Mouse (Mus musculus): Measurements from ENCODE around the gene Mcrip2. TPM values are rescaled to one million over a fixed set of nuclear protein-coding genes. Genes with fewer than 3 reads are reported as not detected.
A peak's percentile ranks its signal among the peaks of the same experiment; 100 is the strongest.

Mcrip2 gene
- total RNA-seq, 2 experiments from 2014 or later = 261 to 270 TPM

DNA sequence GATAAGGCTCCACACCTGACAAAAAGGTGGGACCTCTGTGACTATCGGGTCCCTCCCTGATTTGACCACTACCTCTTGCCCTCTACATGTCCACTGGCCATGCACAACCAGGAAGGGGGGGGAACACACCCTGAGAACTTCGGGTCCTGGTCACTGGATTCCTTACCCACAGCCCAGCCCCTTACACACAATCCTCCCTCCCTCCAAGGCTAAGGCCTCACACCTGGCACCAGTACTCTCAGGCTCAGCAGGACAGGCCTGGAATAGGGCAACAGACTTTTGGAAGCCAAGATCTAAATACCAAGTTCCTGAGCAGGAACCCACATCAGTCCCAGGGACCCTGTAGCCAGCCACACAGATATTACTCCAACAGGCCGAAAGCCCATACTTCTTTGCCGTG lies 29.7 kb downstream of the Mcrip2 start:
- intact Hi-C loops (cut with DNase I) = no loop called here
- no peak for DNase-seq (ENCODE audit: low spot score)

DNA sequence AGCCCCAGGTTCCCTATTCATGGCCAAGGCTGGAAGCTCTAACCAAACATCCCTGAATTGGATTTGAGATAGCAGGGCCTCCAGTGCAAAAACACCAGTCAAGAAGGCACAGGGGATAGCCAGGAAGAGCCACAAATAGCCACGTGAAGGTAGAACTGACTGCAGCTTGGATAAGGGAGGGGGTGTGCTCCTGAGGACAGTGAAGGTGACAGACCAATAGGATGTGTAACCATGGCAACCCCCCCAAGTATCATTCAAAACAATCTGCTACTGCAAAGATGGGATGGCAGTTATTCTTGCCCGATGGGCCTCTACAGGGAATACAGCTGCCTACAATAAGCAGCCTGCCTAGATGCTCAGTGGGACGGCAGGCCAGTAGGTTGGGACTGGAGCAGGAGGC lies 31.0 kb downstream of the Mcrip2 start:
- DNase-seq (ENCODE audit: low spot score) = no peak
- intact Hi-C loops (cut with DNase I) = no loop called here

DNA sequence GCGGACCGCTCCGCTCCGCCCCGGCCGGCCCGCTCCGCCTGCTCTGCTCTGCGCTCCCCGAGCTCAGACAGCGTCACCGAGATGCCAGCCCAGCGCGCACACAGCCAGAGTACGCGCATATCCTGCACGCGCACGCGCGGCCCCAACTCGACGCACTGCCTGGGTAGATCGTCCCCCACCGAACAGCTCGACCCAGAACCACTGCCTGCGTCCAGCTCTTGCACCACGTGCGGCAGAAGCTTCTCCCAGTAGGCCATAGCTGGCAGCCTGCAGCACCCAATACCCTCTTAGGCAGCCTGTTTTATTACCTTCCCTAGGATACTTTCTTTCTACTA lies 31.5 kb downstream of the Mcrip2 start, which contains the start of gene Rhbdl1:
Rhbdl1 (minus strand) TSS at position 220 of the 335 bp plus-strand sequence.
- intact Hi-C loops (cut with DNase I) = no loop called here
- DNase-seq (ENCODE audit: low spot score) = peak; percentile 51

DNA sequence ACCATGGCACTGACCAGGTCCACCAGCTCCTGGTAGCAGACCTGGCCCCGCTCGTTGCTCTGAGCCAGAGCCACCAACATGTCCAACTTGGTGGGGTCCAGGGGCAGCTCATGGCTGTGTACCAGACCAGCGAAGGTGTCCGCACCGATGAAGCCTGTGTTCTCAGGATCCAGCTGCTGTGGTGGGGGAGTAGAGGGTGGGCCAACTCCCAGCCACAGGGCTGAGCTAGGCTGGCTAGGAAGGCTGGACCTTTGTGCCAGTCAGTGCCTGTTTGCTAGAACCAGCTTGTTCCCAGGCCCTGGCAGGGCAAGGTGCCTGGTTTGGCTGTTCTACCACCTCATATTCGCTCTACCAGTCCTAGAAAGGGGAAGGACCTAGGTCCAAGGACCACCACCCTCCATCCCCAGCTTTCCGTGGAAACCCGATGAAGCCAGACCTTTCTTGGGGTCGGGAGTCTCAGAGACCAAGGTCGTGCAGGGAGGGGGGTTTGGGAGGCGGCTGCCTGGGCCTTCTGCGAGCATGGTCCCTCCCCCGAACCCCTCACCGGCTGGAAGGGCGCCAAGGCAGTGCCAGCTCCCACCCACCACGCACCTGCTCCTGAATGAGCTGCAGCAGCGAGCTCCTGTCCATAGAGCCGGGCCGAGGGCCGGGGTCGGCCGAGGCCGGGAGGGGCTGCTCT lies 32.0 kb downstream of the Mcrip2 start:
- DNase-seq (ENCODE audit: low spot score) = no peak
- intact Hi-C loops (cut with DNase I) = no loop called here

DNA sequence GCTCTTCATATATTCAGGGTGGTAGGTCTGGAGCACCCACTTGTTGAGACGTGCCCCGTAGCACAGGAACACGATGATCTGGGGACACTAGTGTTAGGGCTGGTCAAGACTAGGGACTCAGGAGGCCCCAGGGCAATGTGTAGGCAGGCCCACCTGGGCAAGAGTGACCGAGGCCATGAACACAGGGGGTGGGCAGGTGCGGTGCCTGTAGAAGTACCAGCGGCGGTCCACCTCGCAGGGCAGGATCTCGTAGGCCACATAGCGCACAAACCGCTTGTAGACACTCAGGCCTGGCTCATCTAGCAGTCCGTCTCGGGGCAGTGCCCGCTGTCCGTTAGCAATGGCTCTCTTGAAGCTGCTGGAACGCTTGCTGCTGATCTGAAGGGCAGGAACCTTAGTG lies 32.7 kb downstream of the Mcrip2 start:
- intact Hi-C loops (cut with DNase I) = no loop called here

DNA sequence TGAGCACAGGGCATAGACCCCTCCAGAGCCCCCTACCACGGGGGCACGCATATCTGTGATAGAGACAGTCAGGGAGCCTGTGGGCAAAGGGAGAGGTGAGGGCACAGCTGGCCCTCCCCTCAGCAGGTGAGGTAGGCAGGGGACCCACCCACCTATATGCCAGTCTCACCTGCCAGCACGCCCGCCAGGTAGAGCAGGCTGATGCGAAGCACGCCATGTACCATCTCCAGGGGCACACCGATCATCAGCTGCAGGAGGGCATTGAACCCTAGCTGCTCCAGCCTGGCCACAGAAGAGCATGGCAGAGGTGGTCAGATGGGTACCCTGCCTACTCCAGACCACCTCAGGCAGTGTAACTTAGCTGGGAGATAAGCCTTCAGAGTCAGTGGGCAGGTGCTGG lies 33.3 kb downstream of the Mcrip2 start:
- no peak for DNase-seq (ENCODE audit: low spot score)

More for the DNA sequence above, 32.7 kb downstream of the Mcrip2 start:
- DNase-seq (ENCODE audit: low spot score) = no peak

DNA sequence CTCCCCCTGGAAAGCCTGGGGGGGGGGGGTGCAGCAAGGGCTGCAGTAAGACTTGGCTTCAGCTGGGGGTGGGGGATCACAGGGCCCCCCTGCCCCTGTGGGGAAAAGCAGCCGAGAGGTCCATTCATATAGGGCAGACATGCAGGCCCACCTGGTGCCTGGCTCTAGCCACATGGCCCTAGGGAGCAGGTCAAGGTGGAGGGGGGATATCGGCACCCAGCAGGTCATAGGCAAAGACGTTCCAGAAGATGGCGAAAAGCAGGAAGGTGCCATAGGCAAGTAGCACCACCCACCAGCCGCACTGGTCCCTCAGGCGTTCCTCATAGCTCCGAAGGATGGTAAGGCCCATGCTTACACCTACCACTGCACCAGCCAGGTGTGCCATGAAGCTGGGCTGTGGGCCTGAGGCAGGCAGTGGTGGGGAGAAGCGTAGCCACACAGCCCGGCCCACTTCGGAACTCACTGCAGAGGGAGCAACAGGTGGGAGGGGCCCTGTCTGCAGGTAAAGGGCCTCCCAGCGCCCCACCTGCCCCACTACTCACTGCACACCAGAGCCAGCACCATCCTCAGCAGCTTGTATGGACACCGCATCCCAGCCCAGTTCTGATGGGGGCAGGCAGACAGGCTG lies 33.9 kb downstream of the Mcrip2 start:
- intact Hi-C loops (cut with DNase I) = loop anchor here (5.0 kb wide), 1 partner anchor 33 kb away; the partner anchor contains the start of gene Mcrip2
- DNase-seq (ENCODE audit: low spot score) = no peak

More for the DNA sequence above, 33.3 kb downstream of the Mcrip2 start:
- intact Hi-C loops (cut with DNase I) = no loop called here

DNA sequence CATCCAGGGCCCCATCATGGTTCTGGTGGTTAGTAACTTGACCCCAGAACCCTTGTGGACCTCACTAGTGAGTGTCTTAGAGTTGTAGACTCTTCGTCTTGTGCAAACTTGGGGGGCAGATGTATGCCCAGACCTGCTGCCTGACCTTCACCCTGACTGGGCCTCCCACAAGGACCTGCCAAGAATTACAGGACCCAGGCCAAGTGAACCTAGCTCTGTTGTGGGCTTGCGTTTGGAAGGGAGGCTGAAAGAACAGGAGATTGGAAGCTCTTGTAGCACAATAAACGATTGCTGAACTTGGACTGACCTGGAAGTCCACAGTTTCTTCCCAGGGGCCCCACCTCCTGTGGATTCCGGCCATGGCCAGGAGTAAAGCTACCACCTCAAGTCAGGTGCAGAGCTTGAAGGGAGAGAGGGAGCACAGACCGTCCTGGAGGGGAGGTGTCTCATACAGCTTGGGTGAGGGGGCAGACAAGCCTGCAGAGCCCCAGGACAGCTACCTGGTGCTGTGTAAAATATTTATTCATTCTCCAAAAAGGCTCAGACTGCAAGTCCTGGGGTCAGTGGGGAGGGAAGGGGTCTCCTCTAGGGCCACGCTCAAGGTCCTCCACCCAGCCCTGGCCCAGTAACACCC lies 34.5 kb downstream of the Mcrip2 start:
- no peak for DNase-seq (ENCODE audit: low spot score)
- intact Hi-C loops (cut with DNase I) = loop anchor here (5.0 kb wide), 1 partner anchor 33 kb away; the partner anchor contains the start of gene Mcrip2

DNA sequence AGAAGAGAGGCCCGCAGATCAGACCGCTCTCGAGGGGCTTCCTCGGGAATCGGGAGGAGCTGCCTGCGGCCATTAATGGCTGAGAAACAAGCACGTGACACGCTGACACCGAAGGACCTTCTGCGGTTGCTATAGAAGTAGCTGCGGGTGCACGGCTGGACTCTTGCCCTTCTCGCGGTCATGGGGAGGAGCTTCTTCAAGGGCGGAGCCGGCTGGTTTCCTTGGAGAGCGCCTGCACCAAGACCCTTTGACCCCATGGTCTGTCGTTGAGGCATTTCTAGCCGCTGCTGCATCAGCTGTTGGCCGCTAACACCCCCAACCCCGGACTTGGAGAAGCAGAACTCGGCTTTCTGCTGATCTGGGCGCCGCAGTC lies 35.3 kb downstream of the Mcrip2 start, which contains the start of gene Stub1:
Stub1 (minus strand) TSS at position 114 of the 373 bp plus-strand sequence.
- peak; percentile 88 for DNase-seq (ENCODE audit: low spot score)
- intact Hi-C loops (cut with DNase I) = loop anchor here (5.0 kb wide), 1 partner anchor 34 kb away; the partner anchor contains the start of gene Mcrip2

DNA sequence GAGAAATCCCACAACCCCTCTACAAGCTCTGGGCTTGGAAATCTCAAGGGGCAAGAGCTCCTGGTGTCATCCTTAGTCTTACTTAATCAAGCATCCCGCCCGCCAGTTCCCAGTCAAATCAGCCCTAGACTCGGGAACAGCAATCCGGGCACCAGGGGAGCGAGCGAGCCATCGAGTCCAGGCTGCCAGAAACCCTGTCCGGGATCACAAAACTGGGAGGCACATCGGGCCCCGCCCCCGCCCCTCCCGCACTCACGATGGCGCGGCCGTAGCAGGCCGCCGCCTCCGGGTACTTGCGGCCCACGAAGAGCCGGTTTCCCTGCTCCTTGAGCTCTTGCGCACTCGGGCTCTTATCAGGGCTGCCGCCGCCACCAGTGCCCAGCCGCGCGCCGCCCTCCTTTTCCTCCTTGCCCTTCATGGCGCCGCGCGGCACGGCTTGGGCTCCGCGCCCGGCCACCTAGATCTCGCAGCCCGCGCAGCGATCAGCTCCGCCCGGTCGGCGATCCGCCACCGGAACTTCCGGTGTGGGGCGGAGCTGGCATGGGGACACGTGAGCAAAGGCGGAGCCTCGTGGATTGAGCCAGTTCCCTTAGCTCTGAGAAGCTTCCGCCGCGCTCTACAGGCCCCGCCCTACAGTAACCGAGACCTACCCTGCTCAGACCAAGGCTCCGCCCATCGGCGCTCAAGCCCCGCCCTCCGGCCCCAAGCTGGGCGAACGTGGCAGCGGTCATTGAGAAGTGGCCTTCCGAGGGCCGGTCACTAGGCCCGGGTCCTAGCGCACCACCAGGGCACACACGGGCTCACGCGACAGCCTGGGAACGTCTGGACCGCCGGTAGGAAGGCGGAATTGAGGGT lies 35.9 kb downstream of the Mcrip2 start:
- DNase-seq (ENCODE audit: low spot score) = peak; percentile 99
- intact Hi-C loops (cut with DNase I) = loop anchor here (5.0 kb wide), 1 partner anchor 35 kb away; the partner anchor contains the start of gene Mcrip2

DNA sequence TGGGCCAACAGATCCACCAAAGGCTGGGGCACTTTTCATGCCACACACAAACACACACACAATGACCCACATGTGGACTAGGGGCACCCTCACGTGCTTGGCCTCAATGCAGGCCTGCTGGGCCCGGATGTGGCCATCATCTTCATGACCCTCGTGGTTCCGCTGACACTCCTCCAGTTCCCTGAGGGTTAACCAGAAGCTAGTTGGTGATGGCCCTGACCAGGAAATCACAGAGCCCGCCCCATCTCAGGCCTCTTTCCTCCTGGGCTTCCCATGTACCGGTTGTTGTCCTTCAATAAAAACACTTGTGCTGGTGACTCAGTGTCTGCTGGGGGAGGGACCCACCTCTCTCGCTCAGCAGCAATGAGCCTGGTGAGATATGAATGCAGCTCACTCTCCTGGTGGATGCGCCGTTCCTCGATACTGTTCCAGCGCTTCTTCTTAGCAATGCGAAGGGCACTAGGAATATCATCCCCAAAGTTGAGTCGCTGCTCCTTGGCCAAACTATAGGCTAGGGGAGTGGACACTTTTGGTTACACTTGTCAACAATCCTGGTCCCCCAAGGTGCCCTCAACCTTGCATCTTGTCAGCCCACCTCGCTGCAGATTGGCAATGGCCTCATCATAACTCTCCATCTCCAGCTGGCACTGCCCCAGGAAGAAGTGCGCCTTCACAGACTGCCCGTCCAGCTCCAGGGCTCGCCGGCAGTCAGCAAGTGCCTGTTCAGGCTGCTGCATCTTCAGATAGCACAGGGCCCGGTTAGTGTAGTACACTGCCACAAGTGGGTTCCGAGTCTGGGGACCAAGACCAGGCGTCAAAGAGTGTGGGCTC lies 36.9 kb downstream of the Mcrip2 start:
- no peak for DNase-seq (ENCODE audit: low spot score)
- intact Hi-C loops (cut with DNase I) = loop anchor here (5.0 kb wide), 1 partner anchor 36 kb away; the partner anchor contains the start of gene Mcrip2

DNA sequence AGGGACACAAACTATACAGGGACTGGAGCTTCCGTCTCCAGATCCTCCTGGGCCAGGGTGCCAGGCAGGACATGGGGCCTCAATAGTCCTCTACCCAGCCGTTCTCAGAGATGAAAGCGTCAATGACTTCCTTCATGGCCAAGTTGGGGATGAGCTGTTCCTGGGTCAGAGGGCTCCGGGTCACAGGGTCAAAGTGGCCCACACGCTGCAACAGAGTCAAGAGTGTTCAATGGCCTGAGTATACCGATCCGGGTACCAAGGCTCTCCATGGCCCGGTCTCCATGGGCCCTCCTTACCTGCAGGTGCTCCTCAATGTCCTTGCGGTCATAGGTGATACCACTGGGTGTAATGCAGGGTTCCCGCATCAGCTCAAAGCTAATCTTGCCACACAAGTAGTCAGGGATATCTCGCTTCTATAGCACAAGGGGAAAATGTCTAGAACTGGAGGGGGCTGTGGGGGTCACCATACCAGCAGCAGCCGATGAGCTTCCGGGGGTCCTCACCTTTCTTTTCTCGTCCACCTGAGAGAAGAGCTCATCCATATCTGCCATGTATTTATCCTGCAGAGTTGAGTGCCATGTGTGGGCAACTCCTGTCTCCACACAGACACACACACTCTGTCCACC lies 37.6 kb downstream of the Mcrip2 start:
- DNase-seq (ENCODE audit: low spot score) = no peak
- intact Hi-C loops (cut with DNase I) = loop anchor here (5.0 kb wide), 1 partner anchor 36 kb away; the partner anchor contains the start of gene Mcrip2

DNA sequence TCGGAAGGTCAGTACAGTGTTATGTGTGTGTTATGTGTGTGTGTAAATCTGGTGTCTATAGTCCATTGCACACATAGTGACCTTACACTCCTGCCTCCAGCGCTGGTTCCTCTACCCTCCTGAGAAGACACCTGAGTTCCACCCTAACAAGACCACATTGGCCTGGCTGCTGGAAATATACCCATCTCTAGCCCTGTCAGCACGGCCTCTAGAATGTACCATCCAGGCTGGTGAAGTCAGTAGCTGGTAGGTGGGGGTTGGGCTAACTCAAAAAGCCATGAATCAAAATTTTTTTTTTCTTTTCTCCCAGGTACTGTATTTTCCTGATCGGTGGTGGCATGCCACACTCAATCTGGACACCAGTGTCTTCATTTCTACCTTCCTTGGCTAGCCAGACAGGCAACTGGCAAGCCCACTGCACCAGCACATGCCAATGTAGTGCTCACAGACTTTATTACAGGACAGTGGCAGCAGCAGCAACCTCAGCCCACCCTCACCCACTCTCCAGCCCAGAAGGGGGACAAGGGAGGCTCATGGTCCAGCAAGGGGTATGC lies 38.3 kb downstream of the Mcrip2 start:
- no peak for DNase-seq (ENCODE audit: low spot score)
- intact Hi-C loops (cut with DNase I) = loop anchor here (5.0 kb wide), 1 partner anchor 37 kb away; the partner anchor contains the start of gene Mcrip2

DNA sequence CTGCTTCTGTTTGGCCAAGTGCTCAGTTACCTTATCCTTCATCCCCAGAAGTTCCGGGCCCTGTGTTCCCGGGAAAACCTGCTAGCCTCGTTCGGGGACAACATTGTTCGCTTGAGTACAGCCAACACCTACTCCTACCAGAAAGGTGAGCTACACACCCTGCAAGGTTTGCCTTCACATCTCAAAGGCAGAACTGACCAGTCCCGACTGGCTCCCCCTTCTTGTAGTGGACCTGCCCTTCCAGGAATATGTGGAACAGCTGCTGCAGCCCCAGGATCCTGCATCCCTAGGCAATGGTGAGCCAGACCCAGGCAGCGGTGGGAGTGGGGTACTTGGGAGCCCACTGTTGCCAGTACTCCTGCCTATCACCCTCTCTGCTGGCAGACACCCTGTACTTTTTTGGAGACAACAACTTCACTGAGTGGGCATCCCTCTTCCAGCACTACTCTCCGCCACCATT lies 39.0 kb downstream of the Mcrip2 start:
- DNase-seq (ENCODE audit: low spot score) = no peak
- intact Hi-C loops (cut with DNase I) = loop anchor here (5.0 kb wide), 1 partner anchor 38 kb away; the partner anchor contains the start of gene Mcrip2

DNA sequence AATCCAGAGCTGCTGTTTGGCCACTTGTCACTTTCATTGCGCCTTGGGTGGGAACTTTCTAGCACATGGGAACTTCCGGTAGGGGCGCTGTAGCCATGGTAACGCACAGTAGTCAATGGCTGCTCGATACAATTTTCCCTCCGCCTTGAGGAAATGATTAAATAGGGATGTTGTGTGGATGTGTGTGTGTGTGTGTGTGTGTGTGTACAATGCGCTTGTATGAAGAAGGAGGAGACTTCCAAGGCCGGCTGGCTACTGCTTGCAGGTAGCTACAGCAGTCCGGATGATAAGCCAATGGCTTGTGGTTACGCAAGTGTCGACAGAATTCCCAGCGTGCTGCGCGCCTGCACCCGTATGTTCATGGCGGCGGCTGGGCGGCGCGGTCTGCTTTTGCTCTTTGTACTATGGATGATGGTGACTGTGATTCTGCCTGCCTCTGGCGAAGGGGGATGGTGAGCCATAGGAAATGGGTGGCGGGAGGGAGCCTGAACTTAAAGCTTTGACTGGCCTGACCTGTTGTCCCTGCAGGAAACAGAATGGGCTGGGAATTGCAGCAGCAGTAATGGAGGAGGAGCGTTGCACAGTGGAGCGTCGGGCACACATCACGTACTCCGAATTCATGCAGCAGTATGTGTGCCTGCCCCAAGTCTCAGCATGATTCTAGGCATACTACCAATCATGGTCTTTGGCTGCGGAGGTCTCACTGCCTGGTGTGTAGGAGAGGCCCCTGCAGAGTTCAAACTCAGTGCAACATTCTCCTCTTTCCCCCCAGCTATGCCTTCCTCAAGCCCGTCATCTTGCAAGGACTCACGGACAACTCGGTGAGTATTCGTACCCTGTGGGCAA lies 39.6 kb downstream of the Mcrip2 start, which contains the start of gene Jmjd8:
Jmjd8 (plus strand) TSS at position 156 of the 846 bp plus-strand sequence.
- peak; percentile 57 for DNase-seq (ENCODE audit: low spot score)
- intact Hi-C loops (cut with DNase I) = no loop called here

DNA sequence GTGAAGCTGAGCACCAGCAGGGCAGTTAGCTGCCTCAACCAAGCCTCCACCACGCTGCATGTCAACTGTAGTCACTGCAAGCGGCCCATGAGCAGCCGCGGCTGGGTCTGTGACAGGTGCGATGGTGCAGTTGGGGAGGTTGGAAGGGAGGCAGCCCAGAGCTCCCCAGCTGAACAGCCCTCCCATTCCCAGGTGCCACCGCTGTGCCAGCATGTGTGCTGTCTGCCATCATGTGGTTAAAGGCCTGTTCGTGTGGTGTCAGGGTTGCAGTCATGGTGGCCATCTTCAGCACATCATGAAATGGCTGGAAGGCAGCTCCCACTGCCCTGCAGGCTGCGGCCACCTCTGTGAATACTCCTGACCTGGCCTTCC lies 40.4 kb downstream of the Mcrip2 start:
- intact Hi-C loops (cut with DNase I) = no loop called here
- no peak for DNase-seq (ENCODE audit: low spot score)
